Mouse (Mus musculus) forebrain, embryonic 13.5 days (tissue): ENCODE results near the gene Slc22a18. TPM values are rescaled to one million over a fixed set of nuclear protein-coding genes. Genes with fewer than 3 reads are reported as not detected.

Source experiments
- ATAC-seq: fragments of 200-750 bp; cut with Nextera tagmentation; 2 replicates; pipeline ENCODE4 v1.8.0; 2017
- H3K27ac ChIP-seq: fragments of 300-500 bp; sonication (generic); 2 replicates; pipeline ENCODE4 v1.5.1; 2015; ENCODE audit warnings: inconsistent platforms, mild to moderate bottlenecking, moderate library complexity
- H3K27me3 ChIP-seq: fragments of 300-500 bp; sonication (generic); 2 replicates; pipeline ENCODE4 v1.6.1; 2015; ENCODE audit warnings: mild to moderate bottlenecking, inconsistent platforms
- H3K36me3 ChIP-seq: fragments of 300-500 bp; sonication (generic); 2 replicates; pipeline ENCODE4 v1.6.1; 2015; ENCODE audit warnings: mild to moderate bottlenecking, inconsistent platforms; ENCODE audit not compliant: poor library complexity, severe bottlenecking
- H3K4me1 ChIP-seq: fragments of 300-500 bp; sonication (generic); 2 replicates; pipeline ENCODE4 v1.6.1; 2015; ENCODE audit warnings: inconsistent platforms
- H3K4me2 ChIP-seq: fragments of 300-500 bp; sonication (generic); 2 replicates; pipeline ENCODE4 v1.6.1; 2015; ENCODE audit warnings: inconsistent platforms, mild to moderate bottlenecking, moderate library complexity
- H3K4me3 ChIP-seq: fragments of 300-500 bp; sonication (generic); 2 replicates; pipeline ENCODE4 v1.5.1; 2015; ENCODE audit warnings: mild to moderate bottlenecking, inconsistent platforms
- H3K9ac ChIP-seq: fragments of 300-500 bp; sonication (generic); 2 replicates; pipeline ENCODE4 v1.6.1; 2015; ENCODE audit warnings: mild to moderate bottlenecking, inconsistent platforms
- H3K9me3 ChIP-seq: fragments of 300-500 bp; sonication (generic); replicated peaks from 2 replicates; pipeline ENCODE4 v1.6.1; 2016; ENCODE audit warnings: inconsistent platforms
- WGBS: fragments of 180-500 bp; shearing (Covaris S2); methylation state at CpG from one replicate; pipeline ENCODE4 v1.1.7; 2015; 5-methylcytosine and 5-hydroxymethylcytosine counted together
- polyA plus RNA-seq: library from polyadenylated mRNA; unstranded; fragments of >200 nt; fragmentation: Nextera tagmentation; extraction: Ambion mirVana; gene quantifications from 2 replicates; pipeline ENCODE4 v1.2.1, GENCODE M21; 2015

The Slc22a18 gene
- 0.15 and 0.45 TPM in 2 replicates for polyA plus RNA-seq

DNA sequence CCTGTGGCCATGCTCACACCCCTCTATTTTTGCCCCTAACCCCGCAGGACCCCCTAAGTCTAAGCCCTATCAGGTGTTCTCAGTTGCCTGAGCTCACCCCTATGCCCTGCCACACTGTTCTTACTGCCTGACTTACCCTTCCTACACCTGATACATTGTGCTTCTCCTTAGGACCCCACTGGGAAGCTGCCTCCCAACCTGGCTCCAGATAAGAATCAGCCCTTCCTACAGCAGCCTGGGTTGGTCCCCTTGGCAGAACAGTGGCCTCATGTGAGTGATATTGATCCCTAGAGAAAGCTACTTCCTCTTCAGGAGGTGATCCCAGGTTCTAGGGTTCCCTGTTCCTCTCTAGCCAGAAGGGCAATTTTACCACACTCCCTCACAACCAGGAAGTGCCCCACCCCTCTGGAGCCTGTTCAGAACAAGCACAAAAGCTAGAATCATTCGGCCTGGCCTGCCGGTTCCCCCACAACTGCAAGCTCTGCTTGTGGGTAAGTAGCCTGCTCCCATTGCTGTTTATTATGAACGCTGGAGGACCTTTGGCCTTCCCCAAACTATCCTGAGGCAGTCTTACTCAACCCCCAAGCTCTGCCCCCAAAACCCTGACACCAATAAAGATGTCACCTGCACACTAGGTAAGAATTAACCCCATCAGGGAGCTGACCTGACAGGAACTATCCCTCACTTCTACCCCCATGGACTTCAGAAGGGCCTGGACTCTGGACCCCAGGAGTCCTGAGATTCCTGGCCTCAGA, at the start of gene Slc22a18:
Gene Slc22a18 (plus strand): TSS at position 390 of the 755 bp plus-strand sequence.
- Histone ChIP-seq H3K4me1 (no peaks in the 10 kb centered on the region), H3K27me3 (peaks cover 26% of the 10 kb centered on the region), H3K9ac (no peak within 1 kb of the TSS), H3K4me3 (no peak within 1 kb of the TSS), H3K27ac (no peak within 1 kb of the TSS), H3K4me2 (no peak within 1 kb of the TSS), H3K36me3 (no peaks in the 10 kb centered on the region), H3K9me3 (no peaks in the 10 kb centered on the region)
- ATAC-seq: no peak
- WGBS: 54% methylated on average over 4 of the region's 4 CpGs

DNA sequence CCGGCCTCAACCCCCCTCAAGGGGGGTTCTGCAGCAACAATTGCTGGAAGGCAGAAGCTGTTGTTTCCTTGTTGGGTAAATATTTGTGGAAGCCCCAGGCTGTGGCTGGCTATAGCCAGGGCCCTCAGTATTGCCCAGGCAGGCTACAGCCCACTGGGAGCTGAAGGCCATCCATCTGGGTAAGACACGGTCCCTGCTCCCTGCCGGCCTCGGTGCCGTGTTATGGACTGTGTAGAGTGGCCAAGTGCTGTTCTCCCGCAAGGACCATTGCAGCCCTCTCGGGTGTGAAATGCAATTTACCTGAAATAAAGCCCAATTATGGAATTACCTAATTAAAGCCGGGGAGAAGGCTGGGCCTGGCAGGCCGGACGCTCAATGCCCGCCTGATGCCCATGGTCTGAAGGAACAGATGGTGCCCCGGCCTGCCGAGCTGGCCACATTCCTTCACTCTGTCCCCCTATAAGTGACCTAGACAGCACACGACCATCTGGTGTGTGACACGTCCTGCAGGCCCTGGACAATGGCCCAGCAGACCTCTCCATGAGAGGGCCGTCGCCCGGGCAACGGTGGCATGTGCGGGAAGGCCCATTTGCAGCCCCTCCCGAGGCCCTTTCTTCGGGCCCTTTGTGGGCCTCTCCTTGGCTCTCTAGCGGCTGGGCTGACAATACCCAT, 45.3 kb upstream of the Slc22a18 start:
- Histone ChIP-seq H3K27ac (0 out of 2 replicates have a peak overlapping the region, but pooled peaks have one; percentile 10), H3K4me3 (no peak overlapping the region), H3K4me2 (peak overlapping the region; percentile 29), H3K36me3 (no peaks in the 10 kb centered on the region), H3K9me3 (no peaks in the 10 kb centered on the region), H3K9ac (0 out of 2 replicates have a peak overlapping the region, but pooled peaks have one; percentile 3), H3K4me1 (peaks cover 17% of the 10 kb centered on the region), H3K27me3 (peaks cover 89% of the 10 kb centered on the region)
- peak; percentile 92 for ATAC-seq
- 5% methylated on average over 23 of the region's 23 CpGs for WGBS

DNA sequence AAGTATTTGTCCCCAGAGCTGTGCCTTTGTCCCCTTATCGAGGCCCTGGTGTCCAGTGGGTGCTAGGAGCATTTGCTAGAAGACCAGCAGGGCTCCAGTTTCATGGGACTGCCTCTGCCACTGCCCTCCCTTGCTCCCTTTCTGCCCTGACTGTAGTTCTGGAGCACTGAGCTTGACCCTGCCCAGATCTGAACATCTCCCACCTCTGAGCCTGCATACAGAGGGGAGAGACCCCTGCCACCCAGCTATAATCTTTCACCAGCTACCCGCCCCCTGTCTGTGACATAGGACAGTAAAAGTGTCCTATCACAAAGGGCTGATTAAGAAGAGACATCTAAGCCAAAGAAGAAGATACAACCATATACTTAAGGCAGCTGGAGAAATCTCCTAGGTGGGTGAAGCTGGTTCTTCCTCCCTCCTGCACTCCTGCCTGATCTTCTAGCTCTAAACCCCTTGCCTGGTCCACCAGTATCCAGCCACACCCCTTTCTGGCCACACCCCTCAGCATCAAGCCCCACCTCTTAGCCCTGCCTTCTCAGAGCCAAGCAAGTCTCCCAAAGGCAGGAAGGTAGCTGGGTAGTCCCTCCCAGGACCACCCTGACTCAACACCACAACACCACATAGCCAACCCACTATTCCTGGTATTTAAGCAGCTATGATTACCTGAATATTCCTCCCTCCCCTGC, 44.6 kb upstream of the Slc22a18 start:
- Histone ChIP-seq H3K4me2 (peak overlapping the region; percentile 29), H3K9ac (0 out of 2 replicates have a peak overlapping the region, but pooled peaks have one; percentile 3)
- ATAC-seq: peak; percentile 50

DNA sequence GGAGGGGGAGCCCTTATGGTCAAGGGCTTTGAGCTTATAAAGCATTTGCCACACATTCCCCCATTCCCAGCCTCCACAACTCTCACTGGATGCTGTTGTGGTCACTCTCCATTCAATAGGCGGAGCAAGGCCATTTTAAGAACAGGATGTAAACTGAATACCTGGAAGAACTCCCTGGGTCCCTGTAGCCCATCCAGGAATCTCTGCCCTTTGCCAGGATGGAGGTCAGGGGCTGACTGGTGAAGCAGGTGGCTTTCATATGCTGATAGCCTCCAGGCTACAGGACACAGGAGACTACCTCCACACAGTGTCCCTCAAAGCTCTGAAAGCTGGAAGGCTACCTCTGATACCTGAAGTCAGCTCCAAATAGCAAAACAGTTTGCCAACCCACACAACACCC, 40.9 kb upstream of the Slc22a18 start:
- Histone ChIP-seq H3K27ac (no peak overlapping the region), H3K4me1 (peaks cover 24% of the 10 kb centered on the region), H3K4me3 (no peak overlapping the region), H3K9ac (no peak overlapping the region), H3K9me3 (no peaks in the 10 kb centered on the region), H3K27me3 (peaks cover 90% of the 10 kb centered on the region), H3K36me3 (no peaks in the 10 kb centered on the region), H3K4me2 (no peak overlapping the region)
- 83% methylated on average over 1 of the region's 1 CpGs for WGBS
- ATAC-seq: no peak

More for the DNA sequence above, 44.6 kb upstream of the Slc22a18 start:
- H3K9me3 ChIP-seq: no peaks in the 10 kb centered on the region
- 0 out of 2 replicates have a peak overlapping the region, but pooled peaks have one; percentile 10 for H3K27ac ChIP-seq
- 31% methylated on average over 2 of the region's 2 CpGs for WGBS
- peaks cover 17% of the 10 kb centered on the region for H3K4me1 ChIP-seq
- peaks cover 89% of the 10 kb centered on the region for H3K27me3 ChIP-seq
- H3K4me3 ChIP-seq: no peak overlapping the region
- H3K36me3 ChIP-seq: no peaks in the 10 kb centered on the region

DNA sequence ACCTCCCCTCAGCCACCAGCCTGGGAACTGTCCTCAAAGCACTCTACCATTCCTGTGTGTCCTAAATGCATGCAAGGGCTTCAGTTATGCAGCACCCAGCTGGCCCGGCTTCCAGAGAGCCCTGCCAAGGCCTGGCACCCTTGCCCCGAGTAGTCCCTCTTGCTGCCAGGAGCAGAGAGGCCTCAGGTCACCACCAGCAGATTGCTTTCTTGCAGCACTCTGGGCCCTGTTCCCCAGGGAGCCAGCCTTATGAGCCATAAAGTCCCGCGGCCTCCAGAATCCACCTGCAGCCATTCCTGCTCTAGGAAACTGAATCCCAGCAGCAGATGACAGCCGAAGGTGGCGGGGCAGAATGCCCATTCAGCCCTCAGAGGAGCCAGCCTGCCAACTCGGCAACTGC, 40.2 kb upstream of the Slc22a18 start:
- ATAC-seq: no peak
- 71% methylated on average over 7 of the region's 7 CpGs for WGBS

DNA sequence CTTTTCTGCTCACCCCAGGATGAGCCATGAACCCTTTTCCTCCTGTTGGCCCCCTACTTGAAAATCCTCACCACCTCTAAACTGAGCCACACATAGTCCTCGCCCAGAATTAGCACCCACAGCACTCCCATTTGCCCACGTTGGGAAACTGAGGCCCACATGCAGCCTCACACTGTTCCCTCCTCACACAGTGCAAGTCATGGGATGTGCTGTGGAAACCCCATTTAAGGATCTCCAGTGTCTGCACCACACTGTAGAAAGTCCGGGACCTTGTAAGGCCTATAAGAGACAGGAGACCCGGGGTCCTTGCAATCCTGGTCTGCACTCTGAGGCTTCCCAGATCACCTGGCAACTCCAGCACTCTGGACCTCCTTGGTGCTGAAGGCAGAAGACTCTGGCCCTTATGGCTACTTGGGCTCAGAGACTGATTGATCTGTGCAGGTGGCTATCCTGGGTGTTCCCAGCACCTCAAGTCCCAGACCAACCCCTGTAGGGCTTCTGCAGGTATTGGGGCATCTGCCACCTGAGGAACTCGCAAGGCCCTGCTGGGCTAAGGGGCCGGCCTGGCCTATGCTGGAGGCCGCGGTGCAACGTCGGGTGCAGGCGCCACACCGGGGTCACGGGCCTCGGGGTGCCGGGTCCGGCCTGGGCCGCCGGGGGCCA, 36.2 kb upstream of the Slc22a18 start:
- peak; percentile 74 for ATAC-seq

More for the DNA sequence above, 40.2 kb upstream of the Slc22a18 start:
- Histone ChIP-seq H3K9ac (no peak overlapping the region; the same call in 1 of the 2 replicates), H3K27me3 (peaks cover 87% of the 10 kb centered on the region), H3K36me3 (no peaks in the 10 kb centered on the region), H3K4me2 (no peak overlapping the region), H3K9me3 (no peaks in the 10 kb centered on the region), H3K4me1 (peaks cover 22% of the 10 kb centered on the region), H3K27ac (no peak overlapping the region), H3K4me3 (no peak overlapping the region)

DNA sequence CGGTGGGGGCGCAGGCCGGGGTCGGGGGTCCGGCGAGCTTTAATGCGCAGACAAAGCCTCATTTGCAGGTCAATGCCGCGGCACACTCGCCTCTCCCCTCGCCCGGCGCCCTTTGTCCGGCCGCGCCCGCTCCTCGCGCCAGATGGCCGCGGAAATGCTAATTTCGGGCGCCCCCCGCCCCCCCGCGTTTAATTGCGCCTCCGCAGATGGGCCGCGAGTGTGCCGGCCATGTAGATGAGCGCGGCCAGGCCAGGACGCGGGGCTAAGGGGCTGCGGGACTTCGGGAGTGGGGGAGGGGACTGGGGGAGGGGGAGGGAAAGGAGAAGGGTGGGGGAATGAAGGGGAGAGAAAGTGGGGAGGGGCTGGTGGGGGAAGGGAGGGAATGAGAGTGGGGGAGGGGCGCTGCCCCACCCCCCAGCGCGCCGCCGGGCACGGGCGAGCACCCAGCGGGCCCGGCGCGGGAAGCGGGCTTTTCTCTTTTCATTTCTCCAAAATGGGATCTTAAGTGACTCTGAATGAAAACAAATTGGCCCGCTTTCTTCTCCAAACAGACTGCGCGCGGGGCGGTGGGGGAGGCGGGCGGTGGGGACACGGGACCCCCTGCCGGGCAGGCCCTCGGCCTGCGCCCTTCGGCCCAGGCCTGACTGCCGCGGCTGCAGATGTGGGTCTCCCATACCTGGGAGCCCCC, 35.5 kb upstream of the Slc22a18 start:
- Histone ChIP-seq H3K27ac (peak overlapping the region; percentile 58), H3K4me1 (peaks cover 22% of the 10 kb centered on the region), H3K9me3 (no peaks in the 10 kb centered on the region), H3K36me3 (no peaks in the 10 kb centered on the region), H3K4me2 (peak overlapping the region; percentile 69), H3K4me3 (peak overlapping the region; percentile 41), H3K9ac (peak overlapping the region; percentile 67), H3K27me3 (peaks cover 93% of the 10 kb centered on the region)
- WGBS: 1% methylated on average over 52 of the region's 63 CpGs
- ATAC-seq: peak; percentile 76

More for the DNA sequence above, 36.2 kb upstream of the Slc22a18 start:
- WGBS: 17% methylated on average over 18 of the region's 18 CpGs
- peaks cover 22% of the 10 kb centered on the region for H3K4me1 ChIP-seq
- H3K4me3 ChIP-seq: peak overlapping the region; percentile 41
- H3K36me3 ChIP-seq: no peaks in the 10 kb centered on the region
- H3K9me3 ChIP-seq: no peaks in the 10 kb centered on the region
- H3K27ac ChIP-seq: peak overlapping the region; percentile 58
- H3K27me3 ChIP-seq: peaks cover 93% of the 10 kb centered on the region
- H3K9ac ChIP-seq: peak overlapping the region; percentile 67
- H3K4me2 ChIP-seq: peak overlapping the region; percentile 69

DNA sequence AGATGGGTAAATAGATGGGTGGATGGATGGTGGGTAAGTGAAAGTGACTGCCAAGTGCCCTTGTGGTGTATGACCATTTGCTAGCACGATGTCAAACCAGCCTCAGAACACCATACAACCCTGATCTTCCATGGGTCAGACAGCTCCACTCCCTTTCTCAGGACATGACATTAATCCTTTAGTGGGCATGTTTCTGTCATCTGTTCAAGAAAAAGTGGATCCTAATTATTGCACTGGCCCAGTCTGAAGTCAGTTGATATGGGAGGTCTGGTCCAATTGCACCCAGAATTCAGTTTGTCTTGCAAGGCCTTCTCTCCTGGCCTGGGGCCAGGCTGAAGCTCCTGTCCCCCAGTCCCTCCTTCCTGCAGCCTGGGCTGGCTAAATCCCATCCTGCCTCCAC, 34.6 kb upstream of the Slc22a18 start:
- Histone ChIP-seq H3K36me3 (no peaks in the 10 kb centered on the region), H3K27me3 (peaks cover 93% of the 10 kb centered on the region), H3K9ac (no peak overlapping the region), H3K9me3 (no peaks in the 10 kb centered on the region), H3K4me2 (peak overlapping the region; percentile 69), H3K4me3 (no peak overlapping the region), H3K27ac (no peak overlapping the region), H3K4me1 (peaks cover 28% of the 10 kb centered on the region)
- ATAC-seq: no peak
- WGBS: 73% methylated on average over 1 of the region's 1 CpGs

DNA sequence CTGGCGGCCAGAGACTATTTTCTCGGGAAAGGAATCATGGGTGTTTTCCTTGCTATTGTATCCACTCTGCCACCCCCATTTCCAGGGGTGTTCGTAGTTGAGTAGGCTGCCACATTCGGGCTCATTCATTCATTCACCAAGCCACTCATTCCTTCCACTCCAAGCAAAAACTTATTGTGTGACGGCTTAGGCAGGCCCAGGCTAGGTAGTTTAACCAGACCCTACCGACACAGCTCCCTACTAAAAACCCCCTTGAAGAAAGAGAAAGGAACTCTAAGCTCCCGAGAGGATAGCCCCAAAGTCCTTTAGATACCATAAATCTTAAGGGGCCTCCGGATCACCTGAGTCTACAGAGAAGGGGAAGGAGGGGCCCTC, 29.0 kb upstream of the Slc22a18 start:
- Histone ChIP-seq H3K4me1 (peaks cover 32% of the 10 kb centered on the region), H3K9ac (no peak overlapping the region; the same call in 1 of the 2 replicates), H3K4me2 (peak overlapping the region; percentile 62), H3K27ac (peak overlapping the region; percentile 65), H3K27me3 (peaks cover 91% of the 10 kb centered on the region), H3K36me3 (no peaks in the 10 kb centered on the region), H3K4me3 (peak overlapping the region; percentile 39; the same call in 1 of the 2 replicates), H3K9me3 (no peaks in the 10 kb centered on the region)
- 11% methylated on average over 8 of the region's 8 CpGs for WGBS
- ATAC-seq: peak; percentile 5; the same call in 1 of the 2 replicates

DNA sequence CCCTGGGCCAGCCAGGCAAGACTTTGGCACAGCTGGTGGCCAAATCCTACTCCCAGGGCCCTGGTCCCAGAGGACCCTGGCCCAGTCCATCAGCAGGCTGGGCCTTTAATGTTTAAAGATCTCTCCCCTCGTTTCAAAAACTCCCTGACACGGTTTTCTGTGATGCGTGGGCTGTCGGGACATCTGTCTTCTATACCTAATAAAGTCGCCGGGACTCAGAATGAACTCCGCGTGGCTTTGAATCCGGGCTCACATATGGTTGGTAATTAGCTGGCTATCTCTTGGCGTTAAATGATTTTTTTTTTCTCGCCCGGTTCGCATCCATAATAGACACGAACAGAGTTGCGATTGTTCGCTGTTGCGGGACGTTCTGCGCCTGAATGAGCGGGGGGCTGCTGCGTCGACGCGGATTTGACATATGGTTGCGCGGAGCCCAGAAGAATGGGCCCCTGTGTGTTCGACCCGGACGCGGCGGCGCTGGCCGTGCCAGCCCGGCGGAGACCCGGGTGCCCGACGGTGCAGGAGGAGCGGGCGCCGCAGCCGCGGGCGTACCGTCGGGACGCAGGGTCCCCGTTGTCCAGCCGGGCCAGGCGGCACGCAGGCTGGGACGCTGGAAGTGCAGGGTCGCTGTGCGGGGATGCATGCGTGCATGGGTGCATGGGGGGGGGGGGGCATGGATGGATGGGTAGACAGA, 28.4 kb upstream of the Slc22a18 start:
- Histone ChIP-seq H3K4me3 (peak overlapping the region; percentile 39), H3K27ac (peak overlapping the region; percentile 85), H3K9ac (peak overlapping the region; percentile 59), H3K4me2 (peak overlapping the region; percentile 62), H3K36me3 (no peaks in the 10 kb centered on the region), H3K27me3 (peaks cover 91% of the 10 kb centered on the region), H3K4me1 (peaks cover 32% of the 10 kb centered on the region), H3K9me3 (no peaks in the 10 kb centered on the region)
- under 1% methylated on average over 55 of the region's 55 CpGs for WGBS
- peak; percentile 72 for ATAC-seq
